Mouse (Mus musculus): ENCODE data around the gene Fads6. TPM values are rescaled to one million over a fixed set of nuclear protein-coding genes. Genes with fewer than 3 reads are reported as not detected.

Gene Fads6
- polyA plus RNA-seq, 1 experiment = not detected

- Histone ChIP-seq H3K27ac (ENCODE audit: insufficient read depth, low read length) (no peak within 1 kb of the TSS), H3K4me1 (ENCODE audit: control insufficient read depth, insufficient read depth, low read length) (no peaks in the 10 kb centered on the region), H3K4me3 (ENCODE audit: insufficient read depth, low read length) (no peak within 1 kb of the TSS)
- TF ChIP-seq CTCF (IDR thresholded peaks at IDR 0.05; ENCODE audit: borderline replicate concordance, insufficient read depth, low read length) = no peak
- TF ChIP-seq POLR2A (IDR thresholded peaks at IDR 0.05; ENCODE audit: low read depth, low read length) = no peak
These were observed 9.4 kb upstream of the Fads6 start, which contains the start of gene Otop2 for GRCm38 (mm10) chr11:115306863-115307262. Gene Otop2 (plus strand): TSS chr11:115307163.

GRCm38 (mm10) chr11:115303167-115303566 is 5.7 kb upstream of the Fads6 start:
- no peaks in the 10 kb centered on the region for H3K4me1 ChIP-seq (ENCODE audit: control insufficient read depth, insufficient read depth, low read length)
- TF ChIP-seq POLR2A (IDR thresholded peaks at IDR 0.05; ENCODE audit: low read depth, low read length) (no peak), CTCF (IDR thresholded peaks at IDR 0.05; ENCODE audit: borderline replicate concordance, insufficient read depth, low read length) (no peak)
- no peak overlapping the region for H3K27ac ChIP-seq (ENCODE audit: insufficient read depth, low read length)
- no peak overlapping the region for H3K4me3 ChIP-seq (ENCODE audit: insufficient read depth, low read length)

GRCm38 (mm10) chr11:115301351-115301750 is 3.9 kb upstream of the Fads6 start:
- TF ChIP-seq POLR2A (IDR thresholded peaks at IDR 0.05; ENCODE audit: low read depth, low read length) = no peak
- TF ChIP-seq CTCF (IDR thresholded peaks at IDR 0.05; ENCODE audit: borderline replicate concordance, insufficient read depth, low read length) = no peak
- Histone ChIP-seq H3K4me3 (ENCODE audit: insufficient read depth, low read length) (no peak overlapping the region), H3K27ac (ENCODE audit: insufficient read depth, low read length) (no peak overlapping the region), H3K4me1 (ENCODE audit: control insufficient read depth, insufficient read depth, low read length) (no peaks in the 10 kb centered on the region)

- H3K4me1 ChIP-seq (ENCODE audit: control insufficient read depth, insufficient read depth, low read length) = no peaks in the 10 kb centered on the region
- no peak overlapping the region for H3K4me3 ChIP-seq (ENCODE audit: insufficient read depth, low read length)
- no peak overlapping the region for H3K27ac ChIP-seq (ENCODE audit: insufficient read depth, low read length)
- TF ChIP-seq POLR2A (IDR thresholded peaks at IDR 0.05; ENCODE audit: low read depth, low read length) (no peak), CTCF (IDR thresholded peaks at IDR 0.05; ENCODE audit: borderline replicate concordance, insufficient read depth, low read length) (no peak)
These were observed 3.3 kb upstream of the Fads6 start for GRCm38 (mm10) chr11:115300745-115301144.

- Histone ChIP-seq H3K27ac (ENCODE audit: insufficient read depth, low read length) (no peak overlapping the region), H3K4me1 (ENCODE audit: control insufficient read depth, insufficient read depth, low read length) (no peaks in the 10 kb centered on the region), H3K4me3 (ENCODE audit: insufficient read depth, low read length) (no peak overlapping the region)
- no peak for TF ChIP-seq CTCF (IDR thresholded peaks at IDR 0.05; ENCODE audit: borderline replicate concordance, insufficient read depth, low read length)
- TF ChIP-seq POLR2A (IDR thresholded peaks at IDR 0.05; ENCODE audit: low read depth, low read length) = no peak
These were observed 697 bp upstream of the Fads6 start for GRCm38 (mm10) chr11:115298160-115298559.

DNA sequence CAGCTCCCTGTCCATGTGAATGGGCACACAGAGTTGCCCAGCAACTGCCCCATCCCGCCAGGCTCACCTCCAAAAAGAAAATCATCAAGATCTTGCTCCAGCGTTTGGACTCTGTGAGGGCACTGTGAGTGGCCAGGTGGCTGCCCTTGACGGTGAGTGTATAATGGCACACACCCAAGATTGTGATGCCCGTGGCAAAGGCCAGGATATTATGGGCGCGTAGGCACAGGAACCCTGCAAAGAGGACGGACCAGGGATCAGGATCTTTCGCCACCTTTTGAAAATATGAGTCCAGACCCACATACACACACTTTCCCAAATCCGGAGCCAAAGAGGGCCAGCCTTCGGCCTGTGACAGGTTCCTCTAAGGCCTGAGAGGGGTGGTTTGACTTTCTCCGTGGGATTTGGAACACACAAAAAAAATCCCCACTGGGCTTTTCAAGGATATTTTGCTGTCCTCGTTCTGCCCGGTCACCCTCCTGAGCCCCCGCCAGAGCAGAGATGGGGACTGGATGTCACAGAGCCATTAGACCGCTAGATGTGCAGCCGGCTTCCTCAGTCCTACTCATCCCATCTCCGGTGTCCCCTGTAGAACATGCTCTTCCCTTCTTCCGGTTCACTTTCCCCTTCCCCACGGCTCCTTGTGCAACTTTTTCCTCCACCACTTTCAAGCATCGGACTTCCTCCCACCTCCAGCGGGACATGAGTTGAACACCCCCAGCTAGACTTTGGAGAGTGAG is 822 bp downstream of the Fads6 start:
- TF ChIP-seq POLR2A (IDR thresholded peaks at IDR 0.05; ENCODE audit: low read depth, low read length) (no peak), CTCF (IDR thresholded peaks at IDR 0.05; ENCODE audit: borderline replicate concordance, insufficient read depth, low read length) (no peak)
- no peak overlapping the region for H3K27ac ChIP-seq (ENCODE audit: insufficient read depth, low read length)

DNA sequence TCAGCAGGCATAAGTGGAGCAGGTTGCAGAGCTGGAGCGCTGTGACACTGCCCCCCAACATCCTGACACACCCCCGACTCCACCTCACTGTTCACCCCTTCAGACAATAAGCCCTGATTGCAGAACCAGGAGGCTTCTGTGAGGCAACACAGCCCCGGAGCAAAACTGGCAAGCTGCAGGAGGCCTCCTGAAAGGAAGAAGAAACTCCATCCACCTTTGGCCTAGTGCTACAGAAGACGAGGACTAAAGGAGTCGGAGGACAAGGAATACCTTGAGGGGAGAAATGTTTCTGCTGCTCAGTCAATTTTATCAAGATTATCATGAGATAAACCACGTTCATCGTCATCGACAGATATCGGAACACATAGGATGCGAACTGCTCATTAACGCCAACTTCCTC is 1.5 kb downstream of the Fads6 start:
- TF ChIP-seq CTCF (IDR thresholded peaks at IDR 0.05; ENCODE audit: borderline replicate concordance, insufficient read depth, low read length) = no peak
- TF ChIP-seq POLR2A (IDR thresholded peaks at IDR 0.05; ENCODE audit: low read depth, low read length) = no peak
- Histone ChIP-seq H3K4me3 (ENCODE audit: insufficient read depth, low read length) (no peak overlapping the region), H3K27ac (ENCODE audit: insufficient read depth, low read length) (no peak overlapping the region), H3K4me1 (ENCODE audit: control insufficient read depth, insufficient read depth, low read length) (no peaks in the 10 kb centered on the region)

More for the DNA sequence above, 822 bp downstream of the Fads6 start:
- Histone ChIP-seq H3K4me1 (ENCODE audit: control insufficient read depth, insufficient read depth, low read length) (no peaks in the 10 kb centered on the region), H3K4me3 (ENCODE audit: insufficient read depth, low read length) (no peak overlapping the region)

- Histone ChIP-seq H3K4me1 (ENCODE audit: control insufficient read depth, insufficient read depth, low read length) (no peaks in the 10 kb centered on the region), H3K27ac (ENCODE audit: insufficient read depth, low read length) (no peak overlapping the region), H3K4me3 (ENCODE audit: insufficient read depth, low read length) (no peak overlapping the region)
- no peak for TF ChIP-seq CTCF (IDR thresholded peaks at IDR 0.05; ENCODE audit: borderline replicate concordance, insufficient read depth, low read length)
- no peak for TF ChIP-seq POLR2A (IDR thresholded peaks at IDR 0.05; ENCODE audit: low read depth, low read length)
These were observed 4.7 kb downstream of the Fads6 start for GRCm38 (mm10) chr11:115292631-115293375.

DNA sequence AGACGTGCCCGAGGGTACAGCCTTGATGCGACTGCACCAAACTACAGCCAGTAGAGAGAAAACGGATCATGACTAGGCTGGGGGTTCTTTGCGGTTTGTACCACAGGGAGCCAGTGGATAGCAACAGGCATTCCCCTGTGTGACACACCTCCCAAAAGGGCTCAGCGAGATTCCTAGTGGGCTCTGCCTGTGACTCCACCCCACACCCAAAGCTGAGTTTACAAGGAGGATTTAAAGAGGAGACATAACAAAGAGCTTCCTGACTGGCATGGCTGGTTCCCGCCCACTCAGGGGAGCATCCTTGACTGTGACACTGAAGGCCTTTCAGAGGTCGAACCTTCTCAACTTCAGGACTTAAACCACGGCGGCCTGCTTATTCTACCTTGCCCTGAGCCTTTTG is 6.0 kb downstream of the Fads6 start:
- no peak for TF ChIP-seq CTCF (IDR thresholded peaks at IDR 0.05; ENCODE audit: borderline replicate concordance, insufficient read depth, low read length)
- TF ChIP-seq POLR2A (IDR thresholded peaks at IDR 0.05; ENCODE audit: low read depth, low read length) = no peak
- no peak overlapping the region for H3K4me3 ChIP-seq (ENCODE audit: insufficient read depth, low read length)
- no peak overlapping the region for H3K27ac ChIP-seq (ENCODE audit: insufficient read depth, low read length)
- no peaks in the 10 kb centered on the region for H3K4me1 ChIP-seq (ENCODE audit: control insufficient read depth, insufficient read depth, low read length)

DNA sequence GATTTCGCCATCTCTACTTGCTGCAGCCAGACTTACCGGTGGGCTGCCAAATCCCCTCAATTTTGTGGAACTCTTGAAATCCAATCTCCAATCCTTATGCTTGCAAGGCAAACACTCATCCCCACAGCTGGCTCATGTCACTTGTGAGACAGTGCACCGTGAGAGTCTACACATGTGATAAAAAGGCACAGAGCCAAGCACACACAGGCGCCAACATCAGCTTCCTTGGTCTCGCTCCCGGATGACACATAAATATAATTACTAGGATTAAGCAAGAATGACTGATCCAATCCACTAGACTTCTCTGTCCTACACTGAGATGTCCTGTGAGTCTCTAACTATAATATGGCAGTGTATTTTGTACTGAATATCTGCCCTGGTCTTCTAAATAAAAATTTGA is 6.5 kb downstream of the Fads6 start:
- H3K4me1 ChIP-seq (ENCODE audit: control insufficient read depth, insufficient read depth, low read length) = no peaks in the 10 kb centered on the region
- TF ChIP-seq POLR2A (IDR thresholded peaks at IDR 0.05; ENCODE audit: low read depth, low read length) (no peak), CTCF (IDR thresholded peaks at IDR 0.05; ENCODE audit: borderline replicate concordance, insufficient read depth, low read length) (no peak)
- no peak overlapping the region for H3K4me3 ChIP-seq (ENCODE audit: insufficient read depth, low read length)
- H3K27ac ChIP-seq (ENCODE audit: insufficient read depth, low read length) = no peak overlapping the region

Data from embryonic fibroblast, embryonic 13.5 days (primary cell).